Mouse (Mus musculus) intestine, postnatal 0 days (tissue): ENCODE data around the gene Lrrn4cl. TPM values are rescaled to one million over a fixed set of nuclear protein-coding genes. Genes with fewer than 3 reads are reported as not detected.

Source experiments
- ATAC-seq: fragments of 200-750 bp; cut with Nextera tagmentation; 2 replicates; pipeline ENCODE4 v1.8.0; 2017; ENCODE audit warnings: mild to moderate bottlenecking, moderate TSS enrichment, moderate library complexity
- H3K27ac ChIP-seq: fragments of 300-500 bp; sonication (generic); 2 replicates; pipeline ENCODE4 v1.5.1; 2014; ENCODE audit warnings: mild to moderate bottlenecking, low read depth, low read length, moderate library complexity
- H3K27me3 ChIP-seq: fragments of 300-500 bp; sonication (generic); replicated peaks from 2 replicates; pipeline ENCODE4 v1.6.1; 2014; ENCODE audit warnings: low read length, mixed read lengths; ENCODE audit not compliant: control insufficient read depth, insufficient read depth
- H3K36me3 ChIP-seq: fragments of 300-500 bp; sonication (generic); 2 replicates; pipeline ENCODE4 v1.6.1; 2014; ENCODE audit warnings: mild to moderate bottlenecking, moderate library complexity; ENCODE audit not compliant: control insufficient read depth, insufficient read depth
- H3K4me1 ChIP-seq: fragments of 300-500 bp; sonication (generic); replicated peaks from 2 replicates; pipeline ENCODE4 v1.6.1; 2014; ENCODE audit warnings: antibody characterized with exemption, low read length, mixed read lengths; ENCODE audit not compliant: control insufficient read depth, insufficient read depth
- H3K4me2 ChIP-seq: fragments of 300-500 bp; sonication (generic); replicated peaks from 2 replicates; pipeline ENCODE4 v1.6.1; 2014; ENCODE audit warnings: low read depth, mild to moderate bottlenecking, moderate library complexity
- H3K4me3 ChIP-seq: fragments of 300-500 bp; sonication (generic); 2 replicates; pipeline ENCODE4 v1.5.1; 2014; ENCODE audit warnings: low read depth, low read length
- H3K9ac ChIP-seq: fragments of 300-500 bp; sonication (generic); 2 replicates; pipeline ENCODE4 v1.6.1; 2014; ENCODE audit warnings: mild to moderate bottlenecking, low read depth, low read length
- H3K9me3 ChIP-seq: fragments of 300-500 bp; sonication (generic); 2 replicates; pipeline ENCODE4 v1.6.1; 2016; ENCODE audit warnings: mixed run types; ENCODE audit not compliant: control insufficient read depth
- CTCF ChIP-seq: sonication (generic); IDR thresholded peaks from 2 replicates; pipeline ENCODE4 v1.5.1; 2016; ENCODE audit warnings: low read depth, mild to moderate bottlenecking, control low read depth, antibody characterized with exemption, moderate library complexity
- WGBS: fragments of 180-500 bp; shearing (Covaris S2); extraction: QIAGEN DNeasy Blood & Tissue Kit; methylation state at CpG from one replicate; pipeline ENCODE4 v1.1.7; 2014; 5-methylcytosine and 5-hydroxymethylcytosine counted together
- polyA plus RNA-seq: library from polyadenylated mRNA; unstranded; fragments of >200 nt; fragmentation: Nextera tagmentation; extraction: Ambion mirVana; gene quantifications from 2 replicates; pipeline ENCODE4 v1.2.1, GENCODE M21; 2015

Lrrn4cl gene
- polyA plus RNA-seq, 1 experiment from 2014 or later: 2.2 TPM

DNA sequence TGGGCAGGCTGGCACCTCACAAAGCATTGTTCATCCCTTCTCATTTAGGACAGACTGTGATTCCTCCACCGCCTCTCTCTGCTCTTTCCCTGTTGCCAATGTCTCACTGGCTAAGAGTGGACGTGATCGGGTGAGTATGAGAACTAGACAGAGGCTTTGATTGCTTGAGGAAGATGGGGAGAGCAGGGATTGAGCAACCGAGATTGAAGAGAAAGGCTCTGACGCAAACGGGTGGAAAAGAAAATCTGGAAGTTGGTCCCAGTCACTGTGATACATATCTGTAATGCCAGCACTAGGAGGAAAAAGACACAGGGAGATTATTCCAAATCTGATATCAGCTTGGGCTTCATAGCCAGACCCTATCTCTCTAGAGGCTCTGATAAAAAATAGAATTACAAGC lies 7.6 kb upstream of the Lrrn4cl start:
- Histone ChIP-seq H3K4me1 (no peaks in the 10 kb centered on the region), H3K27me3 (no peaks in the 10 kb centered on the region), H3K9me3 (no peaks in the 10 kb centered on the region), H3K27ac (no peak overlapping the region), H3K36me3 (peaks cover 23% of the 10 kb centered on the region), H3K9ac (no peak overlapping the region), H3K4me3 (no peak overlapping the region), H3K4me2 (no peak overlapping the region)
- WGBS: 87% methylated on average over 6 of the region's 6 CpGs
- no peak for TF ChIP-seq CTCF
- no peak for ATAC-seq

DNA sequence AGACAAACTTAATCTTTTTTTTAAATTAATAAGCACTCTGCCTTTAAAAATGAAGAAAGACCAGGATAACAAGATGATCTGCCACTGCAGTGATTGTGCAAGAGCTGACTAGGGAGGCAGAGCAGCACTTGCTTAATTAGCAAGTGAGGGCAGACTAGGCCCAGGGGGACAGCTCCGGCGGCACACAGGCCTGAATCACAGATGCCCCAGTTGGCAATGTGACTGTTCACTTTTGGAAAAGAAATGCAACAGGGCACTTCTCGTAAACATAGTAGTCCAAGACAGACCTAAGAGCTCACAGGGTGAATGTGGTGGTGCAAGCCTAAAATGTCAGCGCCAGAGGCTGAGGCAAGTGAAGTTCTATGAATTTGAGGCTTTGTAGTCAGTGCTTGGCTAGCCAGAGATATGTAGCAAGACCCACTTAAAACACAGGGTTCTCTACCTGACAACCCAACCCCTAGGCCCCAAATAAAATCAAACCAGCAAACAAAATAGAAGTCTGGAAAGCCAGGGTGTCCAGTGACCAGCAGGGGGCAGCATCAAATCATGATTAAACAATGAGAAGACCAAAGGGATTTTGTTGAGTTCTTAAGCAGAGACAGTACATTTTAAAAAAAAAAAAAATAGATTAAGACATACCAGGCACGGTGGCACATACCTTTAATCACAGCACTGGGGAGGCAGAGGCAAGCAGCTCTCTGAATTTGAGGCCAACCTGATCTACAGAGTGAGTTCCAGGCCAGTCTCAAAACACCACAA lies 6.0 kb upstream of the Lrrn4cl start:
- Histone ChIP-seq H3K9ac (no peak overlapping the region), H3K4me2 (no peak overlapping the region), H3K27ac (no peak overlapping the region), H3K4me1 (no peaks in the 10 kb centered on the region), H3K4me3 (no peak overlapping the region), H3K9me3 (no peaks in the 10 kb centered on the region), H3K27me3 (no peaks in the 10 kb centered on the region), H3K36me3 (peaks cover 23% of the 10 kb centered on the region)
- peak; percentile 76 for TF ChIP-seq CTCF
- 64% methylated on average over 5 of the region's 5 CpGs for WGBS
- ATAC-seq: no peak

DNA sequence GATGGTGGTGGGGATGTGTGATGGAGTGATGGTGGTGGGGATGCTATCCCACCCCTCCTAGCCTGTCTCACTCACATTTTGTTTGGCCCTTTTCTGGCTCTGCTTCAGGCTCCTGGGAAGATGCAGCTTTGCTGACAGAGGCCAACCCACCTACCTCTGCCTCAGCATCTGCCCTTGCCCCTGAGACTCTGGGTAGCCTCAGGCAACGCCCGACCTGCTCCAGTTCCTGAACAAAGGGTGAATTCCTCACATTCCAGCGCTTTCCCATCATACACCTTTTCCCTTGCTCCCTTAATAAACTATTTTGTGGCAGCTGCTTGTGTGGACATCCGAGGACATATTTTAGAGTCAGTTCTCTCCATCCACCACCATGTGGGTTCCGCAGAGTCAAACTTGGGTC lies 2.2 kb upstream of the Lrrn4cl start:
- Histone ChIP-seq H3K4me3 (no peak overlapping the region), H3K27me3 (no peaks in the 10 kb centered on the region), H3K36me3 (peaks cover 23% of the 10 kb centered on the region), H3K9ac (no peak overlapping the region), H3K27ac (no peak overlapping the region), H3K9me3 (no peaks in the 10 kb centered on the region), H3K4me1 (no peaks in the 10 kb centered on the region), H3K4me2 (no peak overlapping the region)
- WGBS: 64% methylated on average over 5 of the region's 5 CpGs
- no peak for TF ChIP-seq CTCF
- no peak for ATAC-seq

DNA sequence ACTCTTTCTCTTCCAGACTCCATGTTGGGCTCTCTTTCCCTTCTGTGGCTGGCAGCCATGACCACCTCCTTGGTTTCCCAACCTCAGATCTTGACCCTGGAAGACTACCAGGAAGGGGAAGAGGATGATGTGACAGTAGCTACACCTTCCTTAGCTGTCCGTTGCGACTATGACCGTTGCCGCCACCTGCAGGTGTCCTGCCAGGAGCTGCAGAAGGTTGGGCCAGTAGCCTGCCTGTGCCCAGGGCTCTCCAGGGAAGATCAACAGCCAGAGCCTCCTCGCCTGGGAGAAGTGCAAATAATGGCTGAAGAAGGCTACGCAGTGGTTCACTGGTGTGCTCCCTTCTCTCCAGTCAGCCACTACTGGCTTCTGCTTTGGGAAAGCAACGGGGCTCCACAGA lies 1.1 kb downstream of the Lrrn4cl start:
- Histone ChIP-seq H3K27me3 (no peaks in the 10 kb centered on the region), H3K9ac (no peak overlapping the region), H3K4me1 (no peaks in the 10 kb centered on the region), H3K4me2 (peak overlapping the region; percentile 14; the same call in 1 of the 2 replicates), H3K9me3 (no peaks in the 10 kb centered on the region), H3K36me3 (peaks cover 13% of the 10 kb centered on the region), H3K27ac (no peak overlapping the region), H3K4me3 (no peak overlapping the region)
- WGBS: 40% methylated on average over 7 of the region's 7 CpGs
- peak; percentile 35 for TF ChIP-seq CTCF
- no peak for ATAC-seq

DNA sequence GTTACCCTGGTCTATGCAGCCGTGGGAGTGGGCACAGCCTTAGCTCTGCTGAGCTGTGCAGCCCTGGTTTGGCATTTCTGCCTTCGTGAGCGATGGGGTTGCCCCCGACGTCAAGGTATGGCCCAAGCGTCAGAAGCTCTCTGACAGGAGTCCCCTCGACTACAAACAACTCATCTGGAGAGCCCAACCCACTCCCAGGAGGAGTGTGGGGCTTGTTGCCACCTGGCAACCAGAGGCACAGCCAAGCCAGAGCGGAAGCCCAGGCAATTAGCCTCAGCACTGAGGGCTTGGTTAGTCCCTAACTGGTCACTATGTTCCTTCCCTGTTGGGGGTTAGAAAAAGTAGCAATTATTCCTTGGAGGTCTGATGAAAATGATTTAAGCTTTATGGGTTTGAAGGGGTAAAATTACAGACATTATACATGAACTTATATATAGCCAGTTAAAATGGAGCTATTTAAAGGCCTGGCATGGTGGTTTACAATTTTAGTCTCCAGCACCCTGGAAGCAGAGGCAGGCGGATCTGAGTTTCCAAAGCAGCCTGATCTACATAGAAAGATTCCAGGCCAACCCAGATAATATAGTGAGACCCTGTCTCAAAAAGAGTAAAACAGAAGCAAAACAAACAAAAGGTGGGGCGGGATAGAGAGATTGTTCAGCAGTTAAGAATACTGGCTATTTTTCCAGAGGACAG lies 1.8 kb downstream of the Lrrn4cl start:
- 0 out of 2 replicates have a peak, but pooled peaks cover 6% of the 10 kb centered on the region for H3K36me3 ChIP-seq
- no peaks in the 10 kb centered on the region for H3K27me3 ChIP-seq
- no peak overlapping the region for H3K9ac ChIP-seq
- TF ChIP-seq CTCF: no peak
- no peaks in the 10 kb centered on the region for H3K9me3 ChIP-seq
- H3K27ac ChIP-seq: no peak overlapping the region
- no peak for ATAC-seq
- no peak overlapping the region for H3K4me3 ChIP-seq
- no peaks in the 10 kb centered on the region for H3K4me1 ChIP-seq
- 47% methylated on average over 10 of the region's 10 CpGs for WGBS
- no peak overlapping the region for H3K4me2 ChIP-seq

DNA sequence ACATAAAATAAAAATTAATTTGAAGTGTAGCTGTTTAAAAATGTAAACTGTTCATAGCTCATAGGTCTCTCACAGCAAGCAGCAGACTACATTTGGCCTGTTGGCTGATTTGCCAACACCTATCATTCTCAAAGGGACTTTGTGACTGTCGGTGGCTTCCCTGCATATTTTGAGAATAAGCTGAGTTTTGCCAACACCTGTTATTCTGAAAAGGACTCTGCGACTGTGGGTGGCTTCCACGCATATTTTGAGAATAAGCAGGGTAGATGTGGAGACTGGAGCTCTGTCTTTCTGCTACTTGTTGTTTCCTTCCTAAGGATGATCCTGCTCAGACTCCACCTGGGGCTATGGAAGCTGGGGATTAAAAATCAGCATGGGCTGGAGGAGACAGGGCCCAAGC lies 2.5 kb downstream of the Lrrn4cl start:
- H3K27me3 ChIP-seq: no peaks in the 10 kb centered on the region
- no peak overlapping the region for H3K4me3 ChIP-seq
- no peak for ATAC-seq
- 83% methylated on average over 3 of the region's 3 CpGs for WGBS
- H3K9ac ChIP-seq: no peak overlapping the region
- TF ChIP-seq CTCF: no peak
- H3K27ac ChIP-seq: no peak overlapping the region
- no peaks in the 10 kb centered on the region for H3K9me3 ChIP-seq
- no peaks in the 10 kb centered on the region for H3K36me3 ChIP-seq
- no peaks in the 10 kb centered on the region for H3K4me1 ChIP-seq
- H3K4me2 ChIP-seq: no peak overlapping the region
